Mouse (Mus musculus): ENCODE data around the gene Gab1. TPM values are rescaled to one million over a fixed set of nuclear protein-coding genes. Genes with fewer than 3 reads are reported as not detected.

The Gab1 gene
- polyA plus RNA-seq, 1 experiment from 2014 or later: 22.4 TPM

DNA sequence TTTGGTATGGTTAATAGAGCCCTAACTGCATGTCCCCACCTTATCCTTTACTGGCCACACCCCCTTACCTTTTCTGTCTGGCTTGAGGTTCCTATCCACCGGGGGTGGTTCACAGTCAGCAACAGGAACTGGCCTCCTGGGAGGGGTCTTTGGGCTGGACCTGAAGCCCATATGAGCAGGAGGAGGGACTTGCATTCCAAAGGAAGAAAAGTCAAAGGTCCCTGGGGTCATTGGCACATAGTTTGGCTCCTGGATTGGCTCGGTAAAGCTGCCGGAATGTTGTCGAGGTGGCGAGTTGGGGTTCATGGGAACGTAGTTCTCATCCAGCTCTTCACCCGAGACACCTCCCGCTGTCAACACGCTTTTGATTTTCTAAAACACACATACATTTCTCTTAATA is 95.8 kb downstream of the Gab1 start:
- Histone ChIP-seq H3K4me1 (ENCODE audit: control insufficient read depth, insufficient read depth, low read length) (no peaks in the 10 kb centered on the region), H3K36me3 (ENCODE audit: control insufficient read depth, insufficient read depth, low read length) (peaks cover 6% of the 10 kb centered on the region), H3K27me3 (ENCODE audit: control insufficient read depth, insufficient read depth, low read length) (no peaks in the 10 kb centered on the region), H3K9ac (ENCODE audit: low read length) (no peak overlapping the region), H3K4me2 (ENCODE audit: low read depth, severe bottlenecking) (no peak overlapping the region), H3K27ac (replicated peaks; ENCODE audit: low read depth, low read length) (no peak overlapping the region), H3K9me3 (ENCODE audit: control insufficient read depth, low read length) (no peaks in the 10 kb centered on the region), H3K4me3 (ENCODE audit: low read depth, low read length) (no peak overlapping the region)
- no peak for DNase-seq (ENCODE audit: low spot score)
- WGBS: 94% methylated on average over 9 of the region's 9 CpGs
- ATAC-seq (ENCODE audit: insufficient number of reproducible peaks, low FRiP score, low TSS enrichment, low read depth): no peak

DNA sequence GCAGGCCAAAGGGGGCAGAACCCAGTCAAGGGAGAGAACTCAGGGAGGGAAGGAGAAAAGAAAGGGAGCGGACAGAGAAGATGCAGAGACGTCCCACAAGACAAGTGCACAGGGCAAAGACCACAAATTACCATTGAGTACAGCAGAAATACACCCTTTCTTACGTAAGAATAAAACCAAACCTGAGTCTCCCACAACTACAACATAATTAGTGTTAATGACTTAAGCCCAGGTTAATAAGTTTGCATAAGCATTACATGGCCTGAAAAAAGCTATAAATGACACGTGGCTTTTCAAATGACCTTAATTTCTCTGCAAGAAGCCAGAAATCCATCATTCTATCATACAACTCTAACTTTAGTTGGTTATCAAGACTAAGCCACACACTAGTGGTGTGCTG is 97.0 kb downstream of the Gab1 start:
- Histone ChIP-seq H3K4me3 (ENCODE audit: low read depth, low read length) (no peak overlapping the region), H3K4me2 (ENCODE audit: low read depth, severe bottlenecking) (no peak overlapping the region), H3K27me3 (ENCODE audit: control insufficient read depth, insufficient read depth, low read length) (no peaks in the 10 kb centered on the region), H3K36me3 (ENCODE audit: control insufficient read depth, insufficient read depth, low read length) (peaks cover 6% of the 10 kb centered on the region), H3K9ac (ENCODE audit: low read length) (no peak overlapping the region), H3K9me3 (ENCODE audit: control insufficient read depth, low read length) (no peaks in the 10 kb centered on the region), H3K4me1 (ENCODE audit: control insufficient read depth, insufficient read depth, low read length) (no peaks in the 10 kb centered on the region), H3K27ac (replicated peaks; ENCODE audit: low read depth, low read length) (no peak overlapping the region)
- ATAC-seq (ENCODE audit: insufficient number of reproducible peaks, low FRiP score, low TSS enrichment, low read depth): no peak
- 92% methylated on average over 4 of the region's 4 CpGs for WGBS
- no peak for DNase-seq (ENCODE audit: low spot score)

DNA sequence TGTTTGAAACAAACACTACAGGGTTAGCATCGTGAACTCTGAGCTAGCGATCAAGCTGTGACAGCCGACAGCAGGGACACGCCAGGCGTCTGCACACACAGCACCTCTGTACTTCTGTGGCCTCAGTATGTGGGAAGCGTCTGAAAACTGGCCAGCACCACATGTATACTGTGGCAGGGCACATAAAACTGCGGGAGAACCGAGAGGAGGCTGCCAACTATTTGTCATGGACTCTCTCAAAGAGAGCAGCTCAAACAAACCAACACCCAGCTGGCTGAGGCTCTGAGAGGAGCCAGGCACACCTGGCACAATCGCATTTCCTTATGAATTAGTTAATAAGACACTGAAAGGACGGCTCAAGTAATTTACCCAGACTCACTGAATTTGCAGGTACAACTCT is 99.0 kb downstream of the Gab1 start:
- H3K4me3 ChIP-seq (ENCODE audit: low read depth, low read length): no peak overlapping the region
- H3K9me3 ChIP-seq (ENCODE audit: control insufficient read depth, low read length): no peaks in the 10 kb centered on the region
- WGBS: 74% methylated on average over 10 of the region's 10 CpGs
- H3K27ac ChIP-seq (replicated peaks; ENCODE audit: low read depth, low read length): no peak overlapping the region
- H3K36me3 ChIP-seq (ENCODE audit: control insufficient read depth, insufficient read depth, low read length): peaks cover 10% of the 10 kb centered on the region
- H3K4me1 ChIP-seq (ENCODE audit: control insufficient read depth, insufficient read depth, low read length): no peaks in the 10 kb centered on the region
- no peak overlapping the region for H3K9ac ChIP-seq (ENCODE audit: low read length)
- no peaks in the 10 kb centered on the region for H3K27me3 ChIP-seq (ENCODE audit: control insufficient read depth, insufficient read depth, low read length)
- ATAC-seq (ENCODE audit: insufficient number of reproducible peaks, low FRiP score, low TSS enrichment, low read depth): no peak
- no peak for DNase-seq (ENCODE audit: low spot score)
- H3K4me2 ChIP-seq (ENCODE audit: low read depth, severe bottlenecking): no peak overlapping the region

DNA sequence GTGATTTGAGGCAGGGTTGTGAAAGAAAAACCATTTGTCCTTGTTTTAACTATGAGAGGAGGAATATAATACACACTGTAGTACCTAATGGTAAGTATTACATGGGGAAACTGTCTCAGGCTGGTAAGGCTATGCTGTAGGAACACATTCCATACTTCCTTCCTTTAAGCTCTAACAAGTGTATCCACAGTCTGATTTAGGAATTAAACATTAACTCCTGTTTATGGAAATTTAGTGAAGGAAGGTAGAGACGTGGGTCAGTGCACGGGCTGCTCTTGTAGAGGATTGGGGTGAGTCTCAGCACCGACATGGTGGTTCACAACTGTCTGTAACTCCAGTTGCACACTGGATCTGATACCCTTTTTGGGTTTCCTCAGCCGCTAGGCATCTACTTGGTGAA is 100.0 kb downstream of the Gab1 start:
- peaks cover 10% of the 10 kb centered on the region for H3K36me3 ChIP-seq (ENCODE audit: control insufficient read depth, insufficient read depth, low read length)
- DNase-seq (ENCODE audit: low spot score): no peak
- 94% methylated on average over 4 of the region's 4 CpGs for WGBS

DNA sequence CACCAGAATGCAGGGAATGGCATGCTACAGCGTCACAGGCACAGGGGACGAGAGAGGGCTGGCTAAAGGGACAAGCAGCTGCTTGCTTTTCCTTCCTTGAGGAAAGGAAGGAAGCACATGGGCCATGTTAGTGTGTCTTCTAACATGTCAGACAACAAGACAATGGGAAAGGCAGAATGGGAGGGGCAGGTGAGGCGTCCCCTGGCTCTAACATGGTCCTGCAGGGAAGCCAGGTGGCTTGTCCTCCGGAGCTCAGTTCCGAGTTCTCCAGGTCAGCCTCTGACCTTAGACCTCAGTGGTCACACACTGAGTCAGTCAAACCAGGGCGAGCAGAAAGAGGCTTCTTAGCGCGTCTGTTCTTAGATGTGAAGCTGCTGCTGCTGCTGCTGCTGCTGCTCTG is 103.9 kb downstream of the Gab1 start:
- no peak for ATAC-seq (ENCODE audit: insufficient number of reproducible peaks, low FRiP score, low TSS enrichment, low read depth)
- no peaks in the 10 kb centered on the region for H3K9me3 ChIP-seq (ENCODE audit: control insufficient read depth, low read length)
- no peak overlapping the region for H3K27ac ChIP-seq (replicated peaks; ENCODE audit: low read depth, low read length)
- no peak overlapping the region for H3K4me2 ChIP-seq (ENCODE audit: low read depth, severe bottlenecking)
- peaks cover 4% of the 10 kb centered on the region for H3K36me3 ChIP-seq (ENCODE audit: control insufficient read depth, insufficient read depth, low read length)
- 79% methylated on average over 8 of the region's 8 CpGs for whole genome bisulfite sequencing
- no peak overlapping the region for H3K9ac ChIP-seq (ENCODE audit: low read length)
- H3K4me1 ChIP-seq (ENCODE audit: control insufficient read depth, insufficient read depth, low read length): no peaks in the 10 kb centered on the region
- no peaks in the 10 kb centered on the region for H3K27me3 ChIP-seq (ENCODE audit: control insufficient read depth, insufficient read depth, low read length)
- H3K4me3 ChIP-seq (ENCODE audit: low read depth, low read length): no peak overlapping the region
- DNase-seq (ENCODE audit: low spot score): no peak

More for the DNA sequence above, 100.0 kb downstream of the Gab1 start:
- no peaks in the 10 kb centered on the region for H3K4me1 ChIP-seq (ENCODE audit: control insufficient read depth, insufficient read depth, low read length)
- no peak overlapping the region for H3K9ac ChIP-seq (ENCODE audit: low read length)
- H3K9me3 ChIP-seq (ENCODE audit: control insufficient read depth, low read length): no peaks in the 10 kb centered on the region
- H3K4me2 ChIP-seq (ENCODE audit: low read depth, severe bottlenecking): no peak overlapping the region
- no peaks in the 10 kb centered on the region for H3K27me3 ChIP-seq (ENCODE audit: control insufficient read depth, insufficient read depth, low read length)
- no peak for ATAC-seq (ENCODE audit: insufficient number of reproducible peaks, low FRiP score, low TSS enrichment, low read depth)
- no peak overlapping the region for H3K4me3 ChIP-seq (ENCODE audit: low read depth, low read length)
- H3K27ac ChIP-seq (replicated peaks; ENCODE audit: low read depth, low read length): no peak overlapping the region

DNA sequence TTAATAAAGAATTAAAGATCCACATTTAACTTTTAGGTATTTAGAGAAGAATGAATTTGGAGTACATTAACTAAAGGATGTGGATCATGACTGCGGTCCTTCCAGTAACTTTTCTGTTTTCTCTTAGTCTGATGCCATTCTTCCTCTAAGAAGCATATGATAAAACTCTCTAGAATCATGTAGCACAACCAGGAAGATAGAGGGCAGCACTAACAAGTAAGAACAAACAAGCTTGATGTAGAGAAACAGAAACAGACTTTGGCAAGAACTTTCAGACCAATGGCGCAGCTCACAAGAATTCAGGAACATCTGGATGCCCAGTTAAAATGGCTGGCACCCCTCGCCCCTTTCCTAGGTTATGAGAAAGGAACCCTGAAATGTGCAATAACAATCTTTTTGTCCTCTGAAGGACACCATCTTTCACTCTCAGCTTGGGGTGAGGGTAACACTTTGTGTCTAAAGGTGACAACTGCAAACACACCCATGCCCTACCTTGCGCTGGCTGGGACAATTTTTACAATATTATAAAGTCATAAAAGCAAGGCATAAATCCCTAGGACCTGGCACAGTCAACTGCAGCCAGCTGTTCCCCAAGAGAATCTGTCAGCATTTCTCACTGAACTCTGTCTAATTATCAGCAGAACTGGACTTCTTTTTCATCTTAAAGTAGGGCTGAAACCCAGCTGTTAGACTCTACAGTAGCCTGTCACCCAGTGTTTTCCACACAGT is 107.4 kb downstream of the Gab1 start:
- H3K9ac ChIP-seq (ENCODE audit: low read length): no peak overlapping the region
- H3K27ac ChIP-seq (replicated peaks; ENCODE audit: low read depth, low read length): no peak overlapping the region
- H3K27me3 ChIP-seq (ENCODE audit: control insufficient read depth, insufficient read depth, low read length): no peaks in the 10 kb centered on the region
- ATAC-seq (ENCODE audit: insufficient number of reproducible peaks, low FRiP score, low TSS enrichment, low read depth) (no peak), DNase-seq (ENCODE audit: low spot score) (no peak)
- H3K4me2 ChIP-seq (ENCODE audit: low read depth, severe bottlenecking): no peak overlapping the region
- no peaks in the 10 kb centered on the region for H3K9me3 ChIP-seq (ENCODE audit: control insufficient read depth, low read length)
- no peaks in the 10 kb centered on the region for H3K4me1 ChIP-seq (ENCODE audit: control insufficient read depth, insufficient read depth, low read length)
- no peak overlapping the region for H3K4me3 ChIP-seq (ENCODE audit: low read depth, low read length)
- H3K36me3 ChIP-seq (ENCODE audit: control insufficient read depth, insufficient read depth, low read length): peaks cover 4% of the 10 kb centered on the region; the same call in 1 of the 2 replicates
- 89% methylated on average over 4 of the region's 4 CpGs for WGBS

DNA sequence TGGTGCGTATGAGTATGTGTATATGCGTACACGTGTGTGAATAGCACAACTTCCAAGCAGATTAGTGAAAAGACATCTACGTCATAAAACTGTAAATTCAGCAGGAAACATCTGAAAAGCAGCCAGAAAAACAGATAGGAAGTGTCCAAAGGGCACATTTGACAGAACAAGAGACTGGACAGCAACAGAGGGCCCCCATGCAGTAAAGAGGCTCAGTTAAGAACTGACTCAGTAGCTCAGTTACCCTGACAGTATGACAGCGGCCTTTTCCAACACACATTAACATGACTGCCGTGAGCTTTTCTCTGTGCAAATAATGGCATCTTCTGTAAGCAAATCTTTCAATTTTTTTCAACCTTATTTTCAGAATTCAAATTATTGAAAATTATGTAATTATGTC is 111.9 kb downstream of the Gab1 start:
- no peak overlapping the region for H3K27ac ChIP-seq (replicated peaks; ENCODE audit: low read depth, low read length)
- H3K9me3 ChIP-seq (ENCODE audit: control insufficient read depth, low read length): no peaks in the 10 kb centered on the region
- no peak for DNase-seq (ENCODE audit: low spot score)
- no peak overlapping the region for H3K9ac ChIP-seq (ENCODE audit: low read length)
- 95% methylated on average over 6 of the region's 6 CpGs for WGBS
- peaks cover 3% of the 10 kb centered on the region; the same call in 1 of the 2 replicates for H3K36me3 ChIP-seq (ENCODE audit: control insufficient read depth, insufficient read depth, low read length)
- ATAC-seq (ENCODE audit: insufficient number of reproducible peaks, low FRiP score, low TSS enrichment, low read depth): no peak
- no peak overlapping the region for H3K4me2 ChIP-seq (ENCODE audit: low read depth, severe bottlenecking)
- no peaks in the 10 kb centered on the region for H3K27me3 ChIP-seq (ENCODE audit: control insufficient read depth, insufficient read depth, low read length)
- no peak overlapping the region for H3K4me3 ChIP-seq (ENCODE audit: low read depth, low read length)
- H3K4me1 ChIP-seq (ENCODE audit: control insufficient read depth, insufficient read depth, low read length): no peaks in the 10 kb centered on the region

DNA sequence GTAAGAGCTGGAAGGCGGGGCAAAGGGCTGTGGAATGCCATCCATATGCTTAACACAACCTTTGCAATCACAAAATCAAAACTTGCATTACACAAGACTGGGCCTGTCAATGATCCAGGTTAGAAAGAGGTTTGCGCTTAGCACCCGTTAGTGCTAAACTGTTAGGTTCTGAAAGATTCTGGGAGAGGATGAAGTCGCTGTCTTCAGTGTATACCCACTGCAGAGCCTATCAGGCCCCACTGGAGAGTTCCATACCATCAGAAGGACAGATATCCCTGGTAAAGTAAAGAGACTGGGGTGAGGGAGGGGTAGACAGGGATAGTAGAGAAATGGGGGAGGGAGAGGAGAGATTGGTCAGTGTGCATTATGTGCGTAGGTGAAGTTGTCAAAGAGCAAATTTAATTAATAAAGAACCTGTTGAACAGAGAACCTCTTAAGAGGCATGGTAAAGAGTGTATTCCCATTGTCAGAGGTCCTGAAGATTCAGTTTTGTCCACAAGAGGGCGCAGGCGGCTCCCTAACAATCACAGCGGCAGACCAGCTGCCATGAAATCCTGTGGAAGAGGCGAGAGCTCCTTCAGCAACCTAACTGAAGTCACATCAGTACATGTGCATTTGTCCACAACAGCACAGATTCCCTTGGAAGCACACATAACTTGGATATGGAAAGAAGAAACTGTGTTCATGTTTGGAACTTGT is 127.2 kb downstream of the Gab1 start:
- WGBS: 33% methylated on average over 9 of the region's 9 CpGs
- Histone ChIP-seq H3K27me3 (ENCODE audit: control insufficient read depth, insufficient read depth, low read length) (no peaks in the 10 kb centered on the region), H3K4me1 (ENCODE audit: control insufficient read depth, insufficient read depth, low read length) (no peaks in the 10 kb centered on the region), H3K9me3 (ENCODE audit: control insufficient read depth, low read length) (no peaks in the 10 kb centered on the region), H3K9ac (ENCODE audit: low read length) (no peak overlapping the region), H3K27ac (replicated peaks; ENCODE audit: low read depth, low read length) (no peak overlapping the region), H3K4me3 (ENCODE audit: low read depth, low read length) (no peak overlapping the region), H3K4me2 (ENCODE audit: low read depth, severe bottlenecking) (no peak overlapping the region), H3K36me3 (ENCODE audit: control insufficient read depth, insufficient read depth, low read length) (no peaks in the 10 kb centered on the region)
- peak; percentile 91 for DNase-seq (ENCODE audit: low spot score)
- peak; percentile 39; the same call in 1 of the 2 replicates for ATAC-seq (ENCODE audit: insufficient number of reproducible peaks, low FRiP score, low TSS enrichment, low read depth)
